Mouse (Mus musculus) heart, adult 18-20 months (tissue): ENCODE data around the gene Coasy. TPM values are rescaled to one million over a fixed set of nuclear protein-coding genes. Genes with fewer than 3 reads are reported as not detected.
A peak's percentile ranks its signal among the peaks of the same experiment; 100 is the strongest.
"Not testable (repeated sequence)": the region's sequence is repeated elsewhere in the genome, so short reads cannot be mapped to it uniquely, and the experiment has no call there.

Experiments used
- DNase-seq, 2 experiments: peaks; one replicate each; pipeline ENCODE4 v3.0.0; 2021 to 2022; ENCODE audit warnings: mixed read lengths in 1 of 2
- total RNA-seq, 2 experiments: library from RNA; stranded (reverse); gene quantifications; 2 replicates each; pipeline ENCODE4 v1.2.3; 2021

The Coasy gene
- total RNA-seq, 2 experiments from 2014 or later: 17.4 to 18.8 TPM

DNA sequence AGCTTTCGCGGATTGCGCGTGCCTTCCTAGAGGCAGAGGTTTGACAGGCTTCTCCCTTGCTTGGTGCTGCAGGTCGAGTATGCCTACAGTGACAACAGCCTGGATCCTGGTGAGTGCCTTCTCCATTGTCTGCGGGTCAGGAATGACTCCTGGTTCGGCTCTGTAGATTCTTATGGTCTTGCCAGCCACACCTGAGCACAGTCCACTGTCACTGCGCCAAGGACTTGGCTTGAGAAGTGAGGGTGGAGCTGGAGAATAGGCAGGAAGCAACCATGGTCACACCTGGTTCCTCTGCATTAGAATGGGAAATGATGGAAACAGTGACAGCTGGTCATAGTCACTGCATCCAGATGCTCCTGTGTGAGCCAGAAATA, 5.3 kb downstream of the Coasy start:
- peak in 1 of 2 experiments; percentile 36 for DNase-seq

DNA sequence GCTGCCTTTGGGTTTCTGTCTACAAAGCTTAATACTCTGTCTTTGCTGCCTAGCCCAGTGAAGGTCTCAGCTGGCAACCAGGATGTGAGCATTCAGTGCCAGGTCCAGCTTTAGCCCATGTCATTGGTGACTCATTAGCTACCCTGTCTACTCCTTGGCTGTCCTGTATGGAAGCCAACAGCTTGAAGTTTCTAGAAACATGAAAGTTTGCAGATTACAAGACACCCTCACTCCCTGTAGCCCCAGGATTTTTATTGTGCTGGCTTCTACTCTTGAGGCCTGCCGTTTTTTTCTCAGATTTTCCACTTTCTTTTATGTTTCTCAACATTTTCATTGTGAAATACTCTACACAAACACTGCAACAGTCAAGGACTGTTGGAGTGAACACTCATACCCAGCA, 7.6 kb downstream of the Coasy start:
- DNase-seq: no peak

DNA sequence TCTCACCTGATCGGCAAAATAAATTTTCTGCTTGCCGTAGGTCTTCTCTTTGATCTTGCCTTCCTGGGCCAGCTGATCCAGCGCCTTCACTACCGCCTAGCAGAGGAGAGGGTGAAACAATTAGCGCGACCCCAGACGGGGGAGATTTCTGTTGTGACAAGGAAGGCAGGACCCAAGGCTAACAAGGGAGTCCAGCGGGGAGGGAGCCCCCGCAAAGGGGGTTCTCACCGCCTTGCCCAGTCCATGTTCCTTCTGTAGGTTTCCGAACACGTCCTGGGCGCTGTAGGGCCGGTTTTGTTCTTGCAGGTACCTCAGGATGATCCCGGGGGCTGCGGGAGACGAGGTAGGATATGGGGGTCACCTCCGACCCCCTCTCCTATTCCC, 12.6 kb downstream of the Coasy start:
- no peak for DNase-seq

GRCm38 (mm10) chr11:101095314-101096024, 13.1 kb downstream of the Coasy start, which contains the start of gene Psmc3ip:
TSS of gene Psmc3ip (minus strand) at chr11:101095436.
- peak; percentile 98 for DNase-seq

GRCm38 (mm10) chr11:101098231-101098630, 15.9 kb downstream of the Coasy start:
- DNase-seq: no peak

DNA sequence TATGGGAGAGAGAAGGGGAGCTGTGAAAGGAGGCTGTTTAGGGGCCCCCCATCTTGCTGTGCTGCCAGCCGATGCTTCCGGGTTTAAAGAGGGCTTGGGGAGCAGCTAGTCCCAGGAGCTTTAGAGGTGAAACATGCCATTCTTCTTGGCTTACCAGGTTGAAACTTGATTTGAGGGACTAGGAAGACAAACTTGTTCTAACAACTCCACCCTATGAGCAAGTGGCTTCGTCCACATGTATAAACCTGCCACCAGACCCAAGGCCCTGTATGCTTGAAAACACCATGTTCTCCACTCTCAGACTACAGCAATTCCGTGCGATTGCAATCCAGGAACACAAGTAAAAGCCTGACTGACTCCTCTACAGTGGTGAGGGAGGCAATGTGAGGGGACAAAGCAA, 20.6 kb downstream of the Coasy start:
- DNase-seq: no peak

- no peak for DNase-seq
Observed at GRCm38 (mm10) chr11:101109351-101109750, 27.0 kb downstream of the Coasy start.

DNA sequence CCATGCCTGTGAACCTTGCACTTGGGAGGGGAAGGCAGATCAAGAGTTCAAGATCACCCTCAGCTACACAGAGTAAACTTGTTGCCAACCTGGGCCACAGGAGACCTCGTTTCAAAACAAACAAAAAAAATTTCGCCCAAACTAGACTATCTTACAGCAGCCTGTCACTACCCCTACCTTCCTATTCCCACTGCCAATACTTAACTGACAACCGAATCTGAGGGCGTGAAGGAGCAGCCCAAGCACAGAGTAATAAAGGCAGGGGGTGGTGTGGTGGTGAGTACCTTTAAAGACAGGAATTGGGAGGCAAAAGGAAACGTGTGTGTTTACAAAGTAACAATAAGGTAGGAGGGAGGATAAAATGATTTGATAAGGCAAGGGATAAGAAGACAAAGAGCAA, 28.3 kb downstream of the Coasy start:
- DNase-seq: no peak

DNA sequence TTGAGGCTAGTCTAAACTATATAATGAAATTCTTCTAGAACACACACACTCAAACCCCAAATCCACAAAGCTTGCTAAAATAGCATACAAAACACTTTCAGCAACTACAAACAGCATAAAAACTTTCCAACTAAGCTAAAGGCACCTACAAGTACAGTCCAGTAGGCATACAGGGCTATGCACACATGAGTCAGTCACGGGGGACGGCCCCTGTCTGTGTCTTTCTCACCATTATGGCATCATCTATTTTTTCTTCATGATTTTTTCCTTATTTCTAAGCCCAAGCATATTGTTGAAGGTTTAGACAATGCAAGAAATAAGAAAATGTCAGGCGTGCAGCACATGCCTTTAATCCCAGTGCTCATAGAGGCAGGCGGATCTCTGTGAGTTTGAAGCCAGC, 28.8 kb downstream of the Coasy start:
- DNase-seq: no peak

DNA sequence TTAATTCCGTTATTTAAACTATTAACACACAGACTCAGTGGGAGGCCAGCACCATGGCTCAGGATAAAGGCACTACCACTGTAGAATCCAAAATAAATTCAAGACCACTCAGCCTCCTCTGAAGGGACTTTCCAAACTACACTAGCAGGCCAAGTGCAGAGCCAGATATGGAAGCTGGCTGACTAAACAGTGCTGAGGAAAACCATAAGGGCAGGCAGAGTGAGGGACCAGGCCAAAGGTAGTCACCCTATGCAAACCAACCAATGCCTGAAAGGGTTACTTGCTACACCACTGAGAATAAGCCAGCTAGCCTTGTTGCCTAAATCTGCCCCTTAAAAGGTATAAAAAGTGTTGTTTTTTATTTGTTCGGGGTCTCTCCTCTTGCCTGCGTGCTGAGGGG, 29.8 kb downstream of the Coasy start:
- DNase-seq: no peak

- peak in 1 of 2 experiments; percentile 25 for DNase-seq
Observed at GRCm38 (mm10) chr11:101115564-101115963, 33.2 kb downstream of the Coasy start.

DNA sequence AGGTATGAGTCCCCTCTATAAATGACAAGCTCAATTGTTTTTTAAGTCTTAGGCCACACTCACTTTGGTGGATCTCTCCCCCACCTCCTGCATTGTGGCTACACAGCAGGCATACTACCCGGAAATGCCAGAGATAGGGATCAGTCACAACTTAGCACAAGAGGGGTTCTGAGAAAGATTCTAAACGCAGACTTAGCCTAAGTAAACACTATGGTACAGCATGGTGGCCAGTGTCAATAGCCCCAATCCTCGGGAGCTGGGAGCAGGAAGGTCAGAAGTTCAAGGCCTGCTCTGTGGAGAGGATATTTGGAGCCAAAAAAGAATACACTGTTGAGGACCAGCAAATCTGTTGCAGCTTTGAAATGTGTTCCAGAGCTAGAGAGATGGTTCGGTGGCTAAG, 35.7 kb downstream of the Coasy start:
- no peak for DNase-seq

- peak in 1 of 2 experiments; percentile 31 for DNase-seq
Observed at GRCm38 (mm10) chr11:101119131-101119760, 36.9 kb downstream of the Coasy start.

GRCm38 (mm10) chr11:101119761-101120544, 37.6 kb downstream of the Coasy start, which contains the start of the genes Retreg3 and Tubg1:
TSS of gene Retreg3 (minus strand) at chr11:101119893.
TSS of gene Tubg1 (plus strand) at chr11:101119938.
- peak; percentile 98 to 99 for DNase-seq

GRCm38 (mm10) chr11:101120545-101121188, 38.3 kb downstream of the Coasy start:
- DNase-seq: peak in 1 of 2 experiments; percentile 11

DNA sequence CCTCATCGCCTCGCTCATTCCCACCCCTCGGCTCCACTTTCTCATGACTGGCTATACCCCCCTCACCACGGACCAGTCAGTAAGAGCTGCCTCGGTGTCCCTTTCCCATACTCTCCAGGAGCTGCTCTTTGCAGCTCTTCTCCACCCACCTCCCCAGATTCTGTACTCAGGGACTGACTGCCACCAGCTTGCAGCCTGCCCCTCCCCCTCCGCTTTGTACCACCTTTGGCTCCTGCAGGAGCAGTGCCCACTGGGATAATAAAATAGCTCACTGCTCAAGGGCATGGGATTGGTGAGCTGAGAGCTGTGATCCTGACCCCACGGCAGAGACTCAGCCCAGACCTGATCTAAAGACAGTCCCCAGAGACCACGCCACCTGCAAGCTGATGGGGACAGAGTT, 42.1 kb downstream of the Coasy start:
- not testable (repeated sequence) for DNase-seq

DNA sequence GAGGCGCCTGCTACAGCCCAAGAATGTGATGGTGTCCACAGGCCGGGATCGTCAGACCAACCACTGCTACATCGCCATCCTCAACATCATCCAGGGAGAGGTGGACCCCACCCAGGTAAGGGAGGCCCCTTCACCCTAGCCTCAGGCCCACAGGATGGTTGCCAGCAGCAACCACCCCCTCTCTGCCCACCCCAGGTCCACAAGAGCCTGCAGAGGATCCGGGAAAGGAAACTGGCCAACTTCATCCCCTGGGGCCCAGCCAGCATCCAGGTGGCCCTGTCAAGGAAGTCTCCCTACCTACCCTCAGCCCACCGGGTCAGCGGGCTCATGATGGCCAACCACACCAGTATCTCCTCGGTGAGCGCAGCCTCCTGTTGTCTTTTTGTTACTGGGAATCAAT, 42.6 kb downstream of the Coasy start:
- DNase-seq: not testable (repeated sequence)

DNA sequence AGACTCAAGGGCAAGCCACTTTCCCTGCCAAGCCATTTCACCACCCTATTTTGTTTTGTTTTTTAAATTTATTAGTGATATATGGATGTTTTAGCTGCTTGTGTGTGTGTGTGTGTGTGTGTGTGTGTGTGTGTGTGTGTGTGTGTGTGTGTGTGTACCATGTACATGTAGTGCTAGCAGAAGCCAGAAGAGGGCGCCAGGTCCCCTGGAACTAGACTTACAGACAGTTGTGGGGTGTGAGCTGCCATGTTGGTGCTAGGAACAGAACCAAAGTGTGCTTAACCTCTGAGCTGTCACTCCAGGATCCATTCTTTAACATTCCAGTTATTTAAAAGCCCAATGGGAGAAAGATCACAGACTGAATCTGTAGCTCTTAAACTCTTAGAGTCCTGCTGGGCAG, 44.7 kb downstream of the Coasy start:
- no peak for DNase-seq

DNA sequence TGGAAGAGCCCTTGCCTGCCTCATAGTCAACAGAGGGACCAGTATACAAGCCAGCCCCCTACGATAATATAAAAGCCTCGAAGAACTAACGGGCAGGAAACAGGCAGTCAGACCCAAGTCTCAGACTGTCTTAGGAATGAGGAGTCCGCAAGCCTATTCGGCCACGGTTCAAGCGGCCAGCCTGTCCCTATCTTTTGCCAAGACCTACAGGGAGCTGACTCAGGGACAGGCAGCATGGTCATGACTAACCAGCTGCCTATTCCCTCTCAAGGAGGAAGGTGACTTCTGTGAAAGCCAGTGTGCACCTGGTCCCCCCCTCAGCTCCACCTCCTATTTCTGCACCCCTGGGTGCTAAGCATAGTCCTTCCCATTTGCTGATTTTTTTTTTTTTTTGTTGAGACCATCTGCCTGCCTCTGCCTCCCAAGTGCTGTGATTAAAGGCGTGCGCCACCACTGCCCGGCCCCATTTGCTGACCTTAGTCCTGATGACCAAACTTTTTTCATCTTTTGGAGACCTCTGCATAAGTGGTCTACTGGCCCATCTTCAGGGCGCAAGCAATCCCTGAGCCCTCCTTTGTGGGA, 46.7 kb downstream of the Coasy start:
- DNase-seq: peak; percentile 35 to 42

GRCm38 (mm10) chr11:101130056-101130756, 47.8 kb downstream of the Coasy start:
- peak; percentile 75 to 87 for DNase-seq

GRCm38 (mm10) chr11:101131187-101131586, 48.8 kb downstream of the Coasy start:
- no peak for DNase-seq
